Mouse (Mus musculus) MEL (cell line): ENCODE results near the gene Tomm5.

Experiments used
- CTCF ChIP-seq, 3 experiments: IDR thresholded peaks in 2 of 3; conservative IDR thresholded peaks in 1 of 3; 2 replicates each; pipeline ENCODE4 v1.5.1; 2011 to 2012; ENCODE audit warnings: low read length in 3 of 3, low read depth in 2 of 3, mild to moderate bottlenecking in 2 of 3, improper control_type of control experiment in 1 of 3, inconsistent platforms in 1 of 3, mixed read lengths in 1 of 3, moderate library complexity in 1 of 3; ENCODE audit not compliant: control insufficient read depth in 1 of 3, insufficient read depth in 1 of 3, poor library complexity in 1 of 3, severe bottlenecking in 1 of 3
- EP300 ChIP-seq, 2 experiments: IDR thresholded peaks; 2 replicates each; pipeline ENCODE4 v1.6.1; 2011; ENCODE audit warnings: improper control_type of control experiment in 2 of 2, low read length in 2 of 2, low read depth in 1 of 2, mild to moderate bottlenecking in 1 of 2

- TF ChIP-seq EP300 (IDR thresholded peaks at IDR 0.05; ENCODE audit: low read depth in 1 of 2, low read length in 2 of 2) (no peak), CTCF (IDR thresholded peaks at IDR 0.05 in 2 of 3, conservative IDR thresholded peaks at IDR 0.05 in 1 of 3; ENCODE audit: control insufficient read depth in 1 of 3, insufficient read depth in 1 of 3, low read depth in 2 of 3, low read length in 3 of 3, poor library complexity in 1 of 3, severe bottlenecking in 1 of 3) (no peak)
Measured at GRCm38 (mm10) chr4:45137636-45138035, 29.7 kb upstream of the Tomm5 start.
